Mouse (Mus musculus): ENCODE data around the gene Spats2l. TPM values are rescaled to one million over a fixed set of nuclear protein-coding genes. Genes with fewer than 3 reads are reported as not detected.

Gene Spats2l
- total and polyA plus RNA-seq, 3 experiments: not detected

- Histone ChIP-seq H3K27me3 (ENCODE audit: control insufficient read depth in 1 of 2, insufficient read depth in 2 of 2, low read length in 2 of 2) (no peaks in the 10 kb centered on the region), H3K9me3 (replicated peaks; ENCODE audit: insufficient read depth, low read length) (no peaks in the 10 kb centered on the region), H3K36me3 (ENCODE audit: control insufficient read depth in 1 of 2, insufficient read depth in 2 of 2, low read length in 2 of 2) (no peaks in the 10 kb centered on the region), H3K4me1 (ENCODE audit: control insufficient read depth in 1 of 2, insufficient read depth in 2 of 2, low read length in 2 of 2) (no peaks in the 10 kb centered on the region), H3K4me3 (ENCODE audit: control insufficient read depth in 1 of 2, insufficient read depth in 1 of 2, low read depth in 2 of 2, low read length in 2 of 2) (no peak overlapping the region), H3K27ac (ENCODE audit: control insufficient read depth, low read depth, low read length) (no peak overlapping the region), H3K79me2 (ENCODE audit: control insufficient read depth, insufficient read depth, low read length, poor library complexity) (no peaks in the 10 kb centered on the region), H3K9ac (ENCODE audit: control insufficient read depth, low read depth, low read length, poor library complexity, severe bottlenecking) (no peak overlapping the region)
- no peak for DNase-seq (ENCODE audit: low read depth, low spot score)
- no peak for TF ChIP-seq CTCF (IDR thresholded peaks at IDR 0.05 in 2 of 3, conservative IDR thresholded peaks at IDR 0.05 in 1 of 3; ENCODE audit: control insufficient read depth in 1 of 3, insufficient read depth in 1 of 3, low read depth in 2 of 3, low read length in 3 of 3, poor library complexity in 1 of 3, severe bottlenecking in 1 of 3)
Measured at GRCm38 (mm10) chr1:57795838-57796237, 21.9 kb downstream of the Spats2l start.

DNA sequence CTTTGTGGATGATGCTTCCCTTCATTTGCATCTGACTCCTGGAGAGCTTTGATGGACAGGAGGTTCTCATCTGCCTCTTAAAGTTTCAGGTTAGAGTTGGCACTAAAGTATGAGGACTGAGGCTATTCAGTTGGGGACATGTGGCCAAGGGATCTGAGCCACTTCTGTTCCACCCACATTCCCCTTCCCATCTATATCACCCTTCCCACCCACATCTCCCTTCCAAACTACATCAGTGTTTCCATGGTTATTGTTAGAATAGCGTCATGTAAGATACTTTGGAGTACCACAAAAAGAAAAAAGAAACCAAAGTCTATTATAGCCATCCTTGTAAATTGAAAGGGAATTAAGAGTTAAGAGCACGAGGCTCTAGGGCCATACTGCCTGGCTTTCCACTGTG, 25.4 kb downstream of the Spats2l start:
- TF ChIP-seq KAT2A (conservative IDR thresholded peaks at IDR 0.05; ENCODE audit: low read depth, low read length) (no peak), ZMIZ1 (IDR thresholded peaks at IDR 0.05; ENCODE audit: low read depth, low read length) (no peak), USF2 (IDR thresholded peaks at IDR 0.05; ENCODE audit: borderline replicate concordance in 1 of 2, insufficient read depth in 1 of 2, low read depth in 1 of 2, low read length in 2 of 2) (no peak), ZKSCAN1 (IDR thresholded peaks at IDR 0.05; ENCODE audit: low read depth, low read length) (no peak), ELF1 (IDR thresholded peaks at IDR 0.05; ENCODE audit: low read depth, low read length) (no peak), GABPA (IDR thresholded peaks at IDR 0.05; ENCODE audit: low read depth, low read length) (no peak), NELFE (IDR thresholded peaks at IDR 0.05; ENCODE audit: low read depth, low read length) (no peak), CHD2 (IDR thresholded peaks at IDR 0.05; ENCODE audit: low read length) (no peak), ZC3H11A (IDR thresholded peaks at IDR 0.05; ENCODE audit: low read depth, low read length) (no peak), MYC (IDR thresholded peaks at IDR 0.05; ENCODE audit: low read depth, low read length) (no peak), E2F4 (IDR thresholded peaks at IDR 0.05; ENCODE audit: borderline replicate concordance, low read depth, low read length) (no peak), MYB (IDR thresholded peaks at IDR 0.05; ENCODE audit: low read depth, low read length) (no peak), MXI1 (IDR thresholded peaks at IDR 0.05; ENCODE audit: low read depth, low read length) (no peak), EP300 (IDR thresholded peaks at IDR 0.05; ENCODE audit: low read depth in 1 of 2, low read length in 2 of 2) (no peak)
- H3K79me2 ChIP-seq (ENCODE audit: control insufficient read depth, insufficient read depth, low read length, poor library complexity): no peaks in the 10 kb centered on the region
- no peaks in the 10 kb centered on the region for H3K27me3 ChIP-seq (ENCODE audit: control insufficient read depth in 1 of 2, insufficient read depth in 2 of 2, low read length in 2 of 2)
- H3K4me3 ChIP-seq (ENCODE audit: control insufficient read depth in 1 of 2, insufficient read depth in 1 of 2, low read depth in 2 of 2, low read length in 2 of 2): no peak overlapping the region
- H3K27ac ChIP-seq (ENCODE audit: control insufficient read depth, low read depth, low read length): no peak overlapping the region
- H3K36me3 ChIP-seq (ENCODE audit: control insufficient read depth in 1 of 2, insufficient read depth in 2 of 2, low read length in 2 of 2): no peaks in the 10 kb centered on the region
- H3K4me1 ChIP-seq (ENCODE audit: control insufficient read depth in 1 of 2, insufficient read depth in 2 of 2, low read length in 2 of 2): no peaks in the 10 kb centered on the region
- no peaks in the 10 kb centered on the region for H3K9me3 ChIP-seq (replicated peaks; ENCODE audit: insufficient read depth, low read length)
- H3K9ac ChIP-seq (ENCODE audit: control insufficient read depth, low read depth, low read length, poor library complexity, severe bottlenecking): no peak overlapping the region
- DNase-seq (ENCODE audit: low read depth, low spot score): no peak

GRCm38 (mm10) chr1:57800846-57801245, 26.9 kb downstream of the Spats2l start:
- no peak for DNase-seq (ENCODE audit: low read depth, low spot score)
- Histone ChIP-seq H3K27ac (ENCODE audit: control insufficient read depth, low read depth, low read length) (no peak overlapping the region), H3K79me2 (ENCODE audit: control insufficient read depth, insufficient read depth, low read length, poor library complexity) (no peaks in the 10 kb centered on the region), H3K4me1 (ENCODE audit: control insufficient read depth in 1 of 2, insufficient read depth in 2 of 2, low read length in 2 of 2) (no peaks in the 10 kb centered on the region), H3K9me3 (replicated peaks; ENCODE audit: insufficient read depth, low read length) (no peaks in the 10 kb centered on the region), H3K4me3 (ENCODE audit: control insufficient read depth in 1 of 2, insufficient read depth in 1 of 2, low read depth in 2 of 2, low read length in 2 of 2) (no peak overlapping the region), H3K27me3 (ENCODE audit: control insufficient read depth in 1 of 2, insufficient read depth in 2 of 2, low read length in 2 of 2) (no peaks in the 10 kb centered on the region), H3K36me3 (ENCODE audit: control insufficient read depth in 1 of 2, insufficient read depth in 2 of 2, low read length in 2 of 2) (no peaks in the 10 kb centered on the region), H3K9ac (ENCODE audit: control insufficient read depth, low read depth, low read length, poor library complexity, severe bottlenecking) (no peak overlapping the region)
- no peak for TF ChIP-seq POLR2AphosphoS5 (IDR thresholded peaks at IDR 0.05; ENCODE audit: borderline replicate concordance, low read depth, low read length)

Data from MEL (cell line).